13 mouse cellular contexts compared by ENCODE assay signal in genomic region chr19:14547133-14547842, GRCm38 (mm10).
"Had no signal": no experiment of that assay in that cellular context is flagged by ENCODE, and none has a peak within 500 bp of the region (broad histone marks: within the 10 kb centered on the region; RNA-seq: fewer than 3 reads in every experiment).

No protein-coding gene starts in this region.

- H3K4me1 ChIP-seq: neural tube, embryonic 12.5 days; stomach, embryonic 15.5 days had no signal

- H3K36me3 ChIP-seq: midbrain, embryonic 12.5 days; neural tube, embryonic 12.5 days; stomach, embryonic 15.5 days had no signal

- H3K9ac ChIP-seq: liver, embryonic 14.5 days; lung, embryonic 14.5 days; midbrain, embryonic 12.5 days; neural tube, embryonic 12.5 days; stomach, embryonic 15.5 days had no signal

- H3K27ac ChIP-seq: liver, embryonic 14.5 days; midbrain, embryonic 10.5 days; midbrain, embryonic 12.5 days; neural tube, embryonic 12.5 days; stomach, embryonic 15.5 days had no signal

- H3K4me2 ChIP-seq: lung, embryonic 14.5 days; midbrain, embryonic 12.5 days; neural tube, embryonic 12.5 days; stomach, embryonic 15.5 days had no signal

- H3K9me3 ChIP-seq: midbrain, embryonic 10.5 days; midbrain, embryonic 12.5 days; neural tube, embryonic 12.5 days; stomach, embryonic 15.5 days had no signal

- DNase-seq: lung, embryonic 14.5 days; lung, postnatal 10 days; midbrain, embryonic 14.5 days; right cerebral cortex, postnatal 25 days; right cerebral cortex, postnatal 4 days; thymus, adult 2 months; thymus, postnatal 25 days; thymus, postnatal 4 days had no signal

- H3K4me3 ChIP-seq: midbrain, embryonic 10.5 days; midbrain, embryonic 12.5 days; neural tube, embryonic 12.5 days; stomach, embryonic 15.5 days had no signal

- H3K27me3 ChIP-seq: midbrain, embryonic 12.5 days; neural tube, embryonic 12.5 days; stomach, embryonic 15.5 days had no signal
